Mouse (Mus musculus) forebrain, embryonic 16.5 days (tissue): ENCODE measurements around the gene Grm7. TPM values are rescaled to one million over a fixed set of nuclear protein-coding genes. Genes with fewer than 3 reads are reported as not detected.

Experiments
- ATAC-seq: fragments of 200-750 bp; cut with Nextera tagmentation; 2 replicates; pipeline ENCODE4 v1.8.0; 2017; ENCODE audit warnings: mild to moderate bottlenecking, moderate library complexity
- H3K27ac ChIP-seq: fragments of 300-500 bp; sonication (generic); 2 replicates; pipeline ENCODE4 v1.5.1; 2014; ENCODE audit warnings: low read length, control low read depth
- H3K27me3 ChIP-seq: fragments of 300-500 bp; sonication (generic); replicated peaks from 2 replicates; pipeline ENCODE4 v1.6.1; 2014; ENCODE audit warnings: low read length; ENCODE audit not compliant: control insufficient read depth, insufficient read depth
- H3K36me3 ChIP-seq: fragments of 300-500 bp; sonication (generic); 2 replicates; pipeline ENCODE4 v1.6.1; 2014; ENCODE audit not compliant: control insufficient read depth, insufficient read depth
- H3K4me1 ChIP-seq: fragments of 300-500 bp; sonication (generic); replicated peaks from 2 replicates; pipeline ENCODE4 v1.6.1; 2014; ENCODE audit warnings: low read length; ENCODE audit not compliant: control insufficient read depth, insufficient read depth
- H3K4me2 ChIP-seq: fragments of 300-500 bp; sonication (generic); 2 replicates; pipeline ENCODE4 v1.6.1; 2014; ENCODE audit warnings: mild to moderate bottlenecking, low read length, control low read depth
- H3K4me3 ChIP-seq: fragments of 300-500 bp; sonication (generic); replicated peaks from 2 replicates; pipeline ENCODE4 v1.5.1; 2014; ENCODE audit warnings: mild to moderate bottlenecking, low read length, control low read depth
- H3K9ac ChIP-seq: fragments of 300-500 bp; sonication (generic); replicated peaks from 2 replicates; pipeline ENCODE4 v1.6.1; 2014; ENCODE audit warnings: low read depth, low read length, control low read depth
- H3K9me3 ChIP-seq: fragments of 300-500 bp; sonication (generic); 2 replicates; pipeline ENCODE4 v1.6.1; 2016; ENCODE audit warnings: low read length; ENCODE audit not compliant: control insufficient read depth
- WGBS: fragments of 180-500 bp; shearing (Covaris S2); extraction: QIAGEN DNeasy Blood & Tissue Kit; methylation state at CpG from one replicate; pipeline ENCODE4 v1.1.7; 2014; 5-methylcytosine and 5-hydroxymethylcytosine counted together
- polyA plus RNA-seq: library from polyadenylated mRNA; unstranded; fragments of >200 nt; fragmentation: Nextera tagmentation; extraction: Ambion mirVana; gene quantifications from 2 replicates; pipeline ENCODE4 v1.2.1, GENCODE M21; 2015

Gene Grm7
- polyA plus RNA-seq, 1 experiment from 2014 or later, result 17.3 TPM

DNA sequence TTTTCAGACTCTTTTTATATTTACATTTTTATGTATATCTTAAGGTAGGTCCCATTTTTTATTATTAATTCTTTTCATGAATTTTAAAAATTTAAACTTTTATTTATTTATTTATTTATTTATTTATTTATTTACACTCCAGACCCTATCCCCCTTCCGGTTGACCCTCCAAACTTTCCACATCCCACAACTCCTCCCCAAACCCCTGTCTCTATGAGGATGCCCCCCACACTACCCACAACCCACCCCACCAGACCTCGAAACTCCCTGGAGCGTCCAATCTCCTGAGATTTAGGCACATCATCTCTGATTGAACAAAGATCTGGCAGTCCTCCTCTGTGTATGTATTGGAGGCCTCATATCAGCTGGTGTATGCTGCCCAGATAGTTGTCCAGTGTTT, 69.6 kb downstream of the Grm7 start:
- Histone ChIP-seq H3K27ac (no peak overlapping the region), H3K4me1 (no peaks in the 10 kb centered on the region), H3K36me3 (no peaks in the 10 kb centered on the region), H3K27me3 (no peaks in the 10 kb centered on the region), H3K4me3 (no peak overlapping the region), H3K9me3 (no peaks in the 10 kb centered on the region), H3K4me2 (no peak overlapping the region), H3K9ac (no peak overlapping the region)
- ATAC-seq, result no peak
- 95% methylated on average over 3 of the region's 3 CpGs for WGBS

DNA sequence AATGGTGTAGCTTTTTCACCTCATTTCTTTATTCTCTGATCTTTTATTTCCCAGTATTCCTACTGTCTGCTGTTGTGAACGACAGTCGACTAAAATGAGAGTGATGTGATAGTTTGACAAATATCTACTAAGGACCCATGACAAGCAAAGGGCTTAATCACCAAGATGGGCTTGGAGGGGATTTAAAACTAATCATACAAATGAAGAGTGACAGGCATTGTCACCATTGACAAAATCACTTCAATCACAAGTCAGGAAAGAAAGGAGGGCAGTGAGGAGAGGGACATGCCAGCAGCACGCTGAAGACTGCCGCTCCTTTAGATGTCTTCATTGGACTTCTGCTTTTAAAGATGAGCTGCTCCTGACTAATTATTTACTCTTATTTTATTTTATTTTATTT, 78.0 kb downstream of the Grm7 start:
- no peaks in the 10 kb centered on the region for H3K4me1 ChIP-seq
- H3K9ac ChIP-seq, result no peak overlapping the region
- 82% methylated on average over 4 of the region's 4 CpGs for WGBS
- no peak for ATAC-seq
- no peak overlapping the region for H3K4me2 ChIP-seq
- no peaks in the 10 kb centered on the region for H3K27me3 ChIP-seq
- H3K27ac ChIP-seq, result no peak overlapping the region
- no peak overlapping the region for H3K4me3 ChIP-seq
- H3K9me3 ChIP-seq, result no peaks in the 10 kb centered on the region
- no peaks in the 10 kb centered on the region for H3K36me3 ChIP-seq

DNA sequence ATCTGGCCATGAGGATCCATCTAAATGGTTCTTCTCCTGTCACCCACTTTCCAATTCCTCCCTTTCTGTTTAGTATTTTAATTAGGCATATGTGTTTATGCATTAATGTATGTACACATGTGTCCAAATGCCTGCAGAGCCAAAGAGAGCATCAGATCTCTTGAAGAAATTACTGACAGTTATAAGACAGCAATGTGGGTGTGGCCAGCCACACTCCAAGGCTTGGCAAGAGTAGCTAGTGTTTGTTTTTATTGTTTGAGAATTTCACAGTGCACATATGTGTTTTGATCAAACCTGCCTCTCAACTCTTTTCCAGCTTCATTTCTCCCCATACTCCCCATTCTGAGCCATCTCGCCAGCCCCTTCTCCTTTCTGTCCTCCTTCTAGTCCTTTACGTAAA, 88.5 kb downstream of the Grm7 start:
- no peaks in the 10 kb centered on the region for H3K27me3 ChIP-seq
- no peaks in the 10 kb centered on the region for H3K9me3 ChIP-seq
- peak; percentile 97 for ATAC-seq
- no peak overlapping the region for H3K9ac ChIP-seq
- WGBS, result 49% methylated on average over 2 of the region's 2 CpGs
- no peaks in the 10 kb centered on the region for H3K36me3 ChIP-seq
- H3K4me2 ChIP-seq, result no peak overlapping the region
- no peaks in the 10 kb centered on the region for H3K4me1 ChIP-seq
- no peak overlapping the region for H3K27ac ChIP-seq
- H3K4me3 ChIP-seq, result no peak overlapping the region

DNA sequence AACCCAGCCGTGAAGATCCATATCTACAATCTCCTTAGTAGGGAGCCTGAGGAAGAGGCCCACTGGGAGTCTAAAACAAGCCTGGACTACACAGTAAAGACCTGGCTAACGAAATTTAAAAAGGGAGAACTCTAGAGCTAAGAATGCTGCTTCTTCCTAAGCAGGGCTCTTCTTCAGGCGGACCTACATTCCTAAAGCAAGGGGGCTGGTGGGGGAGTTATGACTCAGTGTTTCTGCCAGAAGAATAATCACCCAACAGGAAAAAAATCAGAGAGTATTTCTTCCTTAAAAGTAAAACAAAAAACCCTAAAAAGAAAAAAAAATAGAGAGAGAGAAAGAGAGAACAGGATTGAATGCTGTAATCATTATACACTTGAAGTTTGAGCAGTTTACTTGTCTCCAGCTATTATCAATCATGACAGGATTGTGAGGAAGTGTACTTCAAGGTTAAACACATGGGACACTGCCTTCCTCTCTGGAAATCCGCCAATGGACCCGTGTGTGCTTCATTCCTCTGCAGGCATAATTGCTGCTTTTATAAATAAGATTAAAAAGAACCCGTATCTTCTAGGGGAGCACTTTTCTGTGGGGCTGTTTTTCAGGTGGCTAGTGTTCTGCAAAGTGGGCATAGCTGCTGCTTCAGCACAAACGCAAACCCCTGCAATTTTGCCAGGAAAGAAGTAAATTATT, 98.7 kb downstream of the Grm7 start:
- ATAC-seq, result no peak
- Histone ChIP-seq H3K36me3 (no peaks in the 10 kb centered on the region), H3K9me3 (no peaks in the 10 kb centered on the region), H3K27ac (no peak overlapping the region), H3K27me3 (no peaks in the 10 kb centered on the region), H3K4me2 (no peak overlapping the region), H3K4me1 (no peaks in the 10 kb centered on the region), H3K4me3 (no peak overlapping the region), H3K9ac (no peak overlapping the region)
- WGBS, result 42% methylated on average over 7 of the region's 7 CpGs

DNA sequence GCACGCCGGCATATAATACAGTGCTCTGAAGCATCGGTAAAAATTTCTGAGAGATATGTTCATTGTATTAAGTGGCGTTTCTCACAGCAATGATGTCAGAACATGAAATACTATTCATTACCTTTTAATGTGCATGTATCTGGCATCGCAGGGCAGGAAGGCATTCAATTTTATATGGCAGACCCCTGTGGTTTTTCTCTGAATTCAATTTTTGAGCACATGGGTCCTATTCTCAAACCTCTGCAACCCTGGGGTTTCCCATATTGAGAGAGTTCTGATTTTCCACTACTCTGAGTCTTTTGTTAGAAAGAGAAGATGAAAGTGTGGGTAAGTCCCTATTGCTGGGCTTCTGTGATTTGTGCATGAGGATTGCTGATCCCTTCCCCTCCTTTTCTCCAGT, 110.5 kb downstream of the Grm7 start:
- Histone ChIP-seq H3K27ac (no peak overlapping the region), H3K4me1 (no peaks in the 10 kb centered on the region), H3K9me3 (no peaks in the 10 kb centered on the region), H3K36me3 (no peaks in the 10 kb centered on the region), H3K4me3 (no peak overlapping the region), H3K9ac (no peak overlapping the region), H3K4me2 (no peak overlapping the region), H3K27me3 (no peaks in the 10 kb centered on the region)
- WGBS, result 73% methylated on average over 5 of the region's 5 CpGs
- no peak for ATAC-seq

DNA sequence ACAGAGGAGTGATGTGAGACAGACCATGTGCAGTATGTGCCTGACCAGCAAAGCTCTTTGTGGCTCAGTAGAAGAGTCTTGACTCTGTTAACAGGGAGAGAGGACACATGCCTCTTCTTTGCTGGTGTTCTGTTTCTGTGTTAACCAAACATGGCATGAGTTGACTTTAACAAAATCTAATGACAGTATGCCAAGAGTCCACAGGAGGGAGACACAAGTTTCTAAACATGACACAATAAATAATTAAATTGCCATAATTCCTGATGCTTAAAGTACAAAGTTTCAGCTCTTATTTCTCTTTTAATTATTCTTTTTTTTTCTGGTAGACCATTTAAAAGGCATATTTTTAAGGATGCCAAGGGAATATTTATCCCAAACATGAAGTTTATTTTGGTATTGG, 124.2 kb downstream of the Grm7 start:
- no peak overlapping the region for H3K4me2 ChIP-seq
- H3K36me3 ChIP-seq, result no peaks in the 10 kb centered on the region
- ATAC-seq, result no peak
- H3K9me3 ChIP-seq, result no peaks in the 10 kb centered on the region
- H3K9ac ChIP-seq, result no peak overlapping the region
- no peak overlapping the region for H3K27ac ChIP-seq
- peaks cover 5% of the 10 kb centered on the region; the same call in 1 of the 2 replicates for H3K4me1 ChIP-seq
- H3K4me3 ChIP-seq, result no peak overlapping the region
- H3K27me3 ChIP-seq, result no peaks in the 10 kb centered on the region

DNA sequence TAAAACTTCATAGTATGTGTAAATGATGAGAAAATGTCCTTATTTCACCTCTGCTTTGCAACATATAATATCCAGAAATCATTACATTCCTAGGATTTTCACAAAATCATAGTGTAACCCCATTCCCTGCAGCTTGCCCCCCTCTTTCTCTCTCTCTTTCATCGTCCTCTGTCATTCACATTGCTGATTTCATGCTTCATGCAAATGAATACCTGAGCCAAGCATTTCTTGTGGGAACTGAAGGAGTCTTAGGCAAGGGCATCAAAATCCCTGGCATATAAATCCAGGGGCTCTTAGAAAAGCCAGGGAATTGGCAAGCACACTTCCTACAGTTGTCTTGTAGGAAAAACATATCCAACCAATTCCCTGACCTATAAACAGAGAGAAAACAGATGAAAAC, 127.3 kb downstream of the Grm7 start:
- Histone ChIP-seq H3K9me3 (no peaks in the 10 kb centered on the region), H3K36me3 (no peaks in the 10 kb centered on the region), H3K4me3 (no peak overlapping the region), H3K9ac (no peak overlapping the region), H3K27me3 (no peaks in the 10 kb centered on the region), H3K27ac (no peak overlapping the region), H3K4me1 (peaks cover 5% of the 10 kb centered on the region; the same call in 1 of the 2 replicates), H3K4me2 (no peak overlapping the region)
- no peak for ATAC-seq
- 4% methylated on average over 1 of the region's 1 CpGs for WGBS

DNA sequence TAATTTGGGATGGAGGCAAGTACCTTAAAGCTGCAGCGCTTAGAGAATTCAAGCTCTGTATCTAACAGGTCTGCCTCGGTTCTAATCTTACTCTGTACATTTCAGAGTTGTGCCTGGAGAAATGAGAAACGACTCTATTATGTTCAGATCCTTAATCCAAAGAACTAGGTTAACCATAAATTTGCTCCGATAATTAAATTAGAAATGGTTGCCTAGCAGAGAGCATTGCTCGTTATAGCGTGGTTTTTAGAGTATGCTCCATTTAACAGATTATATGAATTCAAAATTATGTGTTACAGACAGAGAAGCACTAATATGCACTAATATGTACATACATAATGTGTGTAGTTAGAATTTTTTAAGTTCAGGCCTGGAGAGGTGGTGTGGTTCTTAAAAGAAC, 130.7 kb downstream of the Grm7 start:
- H3K36me3 ChIP-seq, result no peaks in the 10 kb centered on the region

DNA sequence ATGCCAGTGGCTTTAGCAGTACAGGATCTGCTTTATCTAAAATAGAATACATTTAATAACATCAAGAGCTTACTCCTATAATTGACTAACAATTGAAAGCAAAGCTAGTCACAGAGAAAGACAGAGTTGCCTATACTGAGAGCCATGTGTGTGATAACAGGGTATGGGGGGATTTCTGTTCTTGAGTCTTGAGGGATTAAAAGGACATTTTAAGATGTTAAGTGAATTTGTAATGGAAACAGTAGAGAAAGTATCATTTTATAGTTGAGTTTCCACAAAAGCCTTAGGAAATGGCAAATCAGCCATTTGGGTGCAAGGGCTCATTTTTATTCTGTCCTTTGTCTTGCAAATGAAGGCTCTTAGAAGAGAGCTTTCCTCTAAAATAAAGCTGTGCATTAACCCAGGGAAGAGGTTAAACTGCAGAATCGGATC, 140.1 kb downstream of the Grm7 start:
- Histone ChIP-seq H3K27ac (no peak overlapping the region), H3K4me3 (no peak overlapping the region), H3K27me3 (no peaks in the 10 kb centered on the region), H3K36me3 (no peaks in the 10 kb centered on the region), H3K9ac (no peak overlapping the region), H3K9me3 (no peaks in the 10 kb centered on the region), H3K4me2 (no peak overlapping the region), H3K4me1 (peaks cover 4% of the 10 kb centered on the region; the same call in 1 of the 2 replicates)
- ATAC-seq, result peak; percentile 72; the same call in 1 of the 2 replicates
- 0% methylated on average over 1 of the region's 1 CpGs for WGBS

More for the DNA sequence above, 130.7 kb downstream of the Grm7 start:
- Histone ChIP-seq H3K27me3 (no peaks in the 10 kb centered on the region), H3K27ac (no peak overlapping the region), H3K9me3 (no peaks in the 10 kb centered on the region), H3K4me1 (no peaks in the 10 kb centered on the region), H3K9ac (no peak overlapping the region), H3K4me3 (no peak overlapping the region), H3K4me2 (no peak overlapping the region)
- WGBS, result 47% methylated on average over 6 of the region's 6 CpGs
- ATAC-seq, result no peak

DNA sequence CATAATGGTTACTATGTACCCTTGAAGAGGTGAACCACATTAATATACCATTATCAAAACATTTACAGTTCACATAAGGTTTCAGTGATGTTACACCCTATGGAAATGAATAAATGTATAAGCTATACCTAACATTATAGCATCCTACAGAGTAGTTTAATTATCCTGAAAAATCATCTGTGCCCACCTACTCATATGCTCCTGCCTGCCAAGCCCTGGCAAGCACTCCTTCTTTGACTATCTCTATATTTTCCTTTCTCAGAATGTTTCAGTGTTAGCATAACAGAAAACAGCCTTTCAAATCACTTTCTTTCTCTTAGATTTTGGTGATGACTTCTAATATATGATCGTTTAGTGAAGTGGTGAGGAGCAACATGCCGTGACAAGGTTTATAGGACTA, 147.3 kb downstream of the Grm7 start:
- H3K4me1 ChIP-seq, result no peaks in the 10 kb centered on the region
- H3K4me3 ChIP-seq, result no peak overlapping the region
- ATAC-seq, result no peak
- H3K9ac ChIP-seq, result no peak overlapping the region
- H3K27ac ChIP-seq, result no peak overlapping the region
- 92% methylated on average over 2 of the region's 2 CpGs for WGBS
- no peaks in the 10 kb centered on the region for H3K27me3 ChIP-seq
- no peak overlapping the region for H3K4me2 ChIP-seq
- no peaks in the 10 kb centered on the region for H3K9me3 ChIP-seq
- no peaks in the 10 kb centered on the region for H3K36me3 ChIP-seq
